Mouse (Mus musculus) embryonic fibroblast, embryonic 13.5 days (primary cell): ENCODE results near the gene Rhox4a. TPM values are rescaled to one million over a fixed set of nuclear protein-coding genes. Genes with fewer than 3 reads are reported as not detected.
"Not testable (repeated sequence)": the region's sequence is repeated elsewhere in the genome, so short reads cannot be mapped to it uniquely, and the experiment has no call there.

Experiments used
- H3K27ac ChIP-seq: 2 replicates; pipeline ENCODE4 v1.5.1; 2012; ENCODE audit warnings: low read length, control low read depth, inconsistent platforms; ENCODE audit not compliant: insufficient read depth
- H3K4me1 ChIP-seq: 2 replicates; pipeline ENCODE4 v1.6.1; 2011; ENCODE audit warnings: low read length; ENCODE audit not compliant: control insufficient read depth, insufficient read depth
- H3K4me3 ChIP-seq: 2 replicates; pipeline ENCODE4 v1.5.1; 2011; ENCODE audit warnings: mild to moderate bottlenecking, control low read depth, low read length; ENCODE audit not compliant: insufficient read depth
- polyA plus RNA-seq: library from polyadenylated mRNA; stranded (reverse); fragments of >200 nt; gene quantifications from 2 replicates; pipeline ENCODE4 v1.2.4, GENCODE M21; 2011; ENCODE audit warnings: low read depth; ENCODE audit not compliant: missing spikeins, insufficient read length

Rhox4a gene
- polyA plus RNA-seq = not detected in 2 replicates

DNA sequence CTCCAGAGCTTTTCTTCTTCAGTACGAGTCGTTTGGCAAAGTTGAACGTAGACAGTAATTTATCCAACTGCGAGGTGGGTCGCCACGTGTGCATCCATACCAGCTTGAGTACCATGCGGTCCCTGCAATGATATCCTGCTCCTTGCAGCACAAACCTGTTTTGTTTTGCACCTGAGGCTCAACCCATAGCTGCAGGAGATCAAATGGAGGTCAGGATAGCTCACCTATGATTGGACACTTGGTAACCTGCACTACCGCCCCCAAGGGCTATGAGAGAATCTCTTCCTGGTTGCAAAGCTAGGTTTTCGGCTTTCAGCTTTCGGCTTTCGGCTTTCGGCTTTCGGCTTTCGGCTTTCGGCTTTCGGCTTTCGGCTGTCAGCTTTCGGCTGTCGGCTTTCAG is at the start of gene Rhox4a:
Rhox4a (plus strand) TSS at position 301 of the 400 bp plus-strand sequence.
- not testable (repeated sequence) for H3K4me1 ChIP-seq, H3K27ac ChIP-seq

DNA sequence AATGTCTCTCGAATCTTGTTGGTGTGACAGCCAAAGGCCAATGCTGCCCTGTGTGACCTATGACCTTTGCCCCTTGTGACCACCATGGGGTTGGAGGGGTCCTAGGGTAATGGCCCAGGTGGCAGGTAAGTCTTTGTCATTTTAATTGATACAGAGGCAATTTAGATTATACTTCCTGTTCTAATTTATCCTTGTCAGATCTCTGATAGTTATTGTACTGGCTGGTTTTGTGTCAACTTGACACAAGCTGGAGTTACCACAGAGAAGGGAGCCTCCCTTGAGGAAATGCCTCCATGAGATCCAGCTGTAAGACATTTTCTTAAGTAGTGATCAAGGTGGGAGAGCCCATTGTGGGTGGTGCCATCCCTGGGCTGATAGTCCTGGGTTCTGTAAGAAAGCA is 43.0 kb upstream of the Rhox4a start, which contains the start of gene Rhox1:
Rhox1 (minus strand) TSS at position 101 of the 400 bp plus-strand sequence.
- H3K27ac ChIP-seq = not testable (repeated sequence)

More for the DNA sequence above, at the start of gene Rhox4a:
- not testable (repeated sequence) for H3K4me3 ChIP-seq

DNA sequence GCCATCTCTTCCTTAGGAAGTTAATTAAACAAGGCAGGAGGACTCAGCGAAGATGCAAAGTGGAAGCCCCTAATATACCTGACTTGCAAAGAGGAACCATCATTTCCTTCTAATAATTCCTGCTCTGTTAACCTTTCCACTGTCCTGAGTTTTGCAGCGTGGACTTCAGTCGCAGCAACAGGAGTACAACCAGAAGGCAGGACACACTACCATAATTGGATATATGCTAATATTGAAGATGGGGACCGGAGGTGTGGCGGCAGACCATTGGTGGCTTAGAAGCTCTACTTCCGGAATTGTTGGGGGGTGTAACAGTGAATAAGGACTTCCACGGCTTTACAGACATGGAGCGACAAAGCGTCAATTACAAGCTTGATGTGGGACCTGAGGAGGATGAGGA is 20.5 kb upstream of the Rhox4a start, which contains the start of gene Rhox2a:
Rhox2a (plus strand) TSS at position 301 of the 400 bp plus-strand sequence.
- H3K4me3 ChIP-seq, H3K27ac ChIP-seq, H3K4me1 ChIP-seq: not testable (repeated sequence)

More for the DNA sequence above, 43.0 kb upstream of the Rhox4a start, which contains the start of gene Rhox1:
- H3K4me3 ChIP-seq, H3K4me1 ChIP-seq: not testable (repeated sequence)

DNA sequence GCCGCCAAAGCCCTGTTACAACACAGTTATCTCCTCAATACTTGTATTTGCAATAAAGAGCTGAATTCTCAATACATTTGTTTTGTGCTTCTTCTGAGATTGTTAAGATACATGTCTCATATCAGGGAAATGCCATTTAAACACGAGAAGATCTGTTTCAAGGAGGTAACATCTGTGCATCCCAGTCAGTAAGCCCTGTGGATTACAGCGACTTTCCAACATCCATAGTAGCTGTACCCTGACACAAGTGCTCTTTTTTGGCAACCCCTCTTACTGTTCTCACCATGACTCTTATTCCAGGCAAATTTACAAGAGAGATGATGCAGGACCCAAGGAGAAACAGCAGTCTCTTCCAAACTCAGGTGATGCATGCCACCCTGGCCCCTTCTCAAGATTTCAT is 15.5 kb upstream of the Rhox4a start, which contains the start of gene Rhox3a:
Rhox3a (plus strand) TSS at position 301 of the 400 bp plus-strand sequence.
- not testable (repeated sequence) for H3K27ac ChIP-seq, H3K4me3 ChIP-seq, H3K4me1 ChIP-seq

Other genes starting within 250 kb of the Rhox4a start
- not detected in 2 replicates for gene Sowahd, start 216.5 kb upstream of the Rhox4a start, polyA plus RNA-seq
- 1,160 and 1,325 TPM in 2 replicates for gene Rpl39, start 179.9 kb upstream of the Rhox4a start, polyA plus RNA-seq
- gene Upf3b, start 155.0 kb upstream of the Rhox4a start, polyA plus RNA-seq = 20.9 and 23.9 TPM in 2 replicates
- gene Nkap, start 138.5 kb upstream of the Rhox4a start, polyA plus RNA-seq = 13.0 and 17.8 TPM in 2 replicates
- gene Akap14, start 96.5 kb upstream of the Rhox4a start, polyA plus RNA-seq = not detected in 2 replicates
- gene Ndufa1, start 74.2 kb upstream of the Rhox4a start, polyA plus RNA-seq = 118 and 124 TPM in 2 replicates
- gene Rnf113a1, start 74.1 kb upstream of the Rhox4a start, polyA plus RNA-seq = 3.1 and 4.1 TPM in 2 replicates
- gene Gm9, start 54.3 kb upstream of the Rhox4a start, polyA plus RNA-seq = not detected in 2 replicates
- gene Rhox1, start 43.1 kb upstream of the Rhox4a start, polyA plus RNA-seq = not detected in 2 replicates
- gene Rhox2a, start 20.4 kb upstream of the Rhox4a start, polyA plus RNA-seq = not detected in 2 replicates
- gene Rhox3a, start 15.4 kb upstream of the Rhox4a start, polyA plus RNA-seq = not detected in 2 replicates
- not detected in 2 replicates for gene Rhox3a2, start 114.7 kb downstream of the Rhox4a start, polyA plus RNA-seq
- gene Rhox4a2, start 125.5 kb downstream of the Rhox4a start, polyA plus RNA-seq = not detected in 2 replicates
- not detected in 2 replicates for gene Rhox2b, start 146.7 kb downstream of the Rhox4a start, polyA plus RNA-seq
- not detected in 2 replicates for gene Rhox4b, start 167.2 kb downstream of the Rhox4a start, polyA plus RNA-seq
- gene Rhox2c, start 188.3 kb downstream of the Rhox4a start, polyA plus RNA-seq = not detected in 2 replicates
- gene Rhox3c, start 193.2 kb downstream of the Rhox4a start, polyA plus RNA-seq = not detected in 2 replicates
- not detected in 2 replicates for gene Rhox4c, start 215.0 kb downstream of the Rhox4a start, polyA plus RNA-seq
- gene Rhox2d, start 228.1 kb downstream of the Rhox4a start, polyA plus RNA-seq = not detected in 2 replicates
- gene Rhox4d, start 249.0 kb downstream of the Rhox4a start, polyA plus RNA-seq = not detected in 2 replicates